Mouse (Mus musculus): ENCODE results near the gene Car2.

The Car2 gene

GRCm38 (mm10) chr3:14944706-14945105, 58.6 kb downstream of the Car2 start:
- DNase-seq (ENCODE audit: low read depth in 1 of 2, low spot score in 2 of 2) = no peak

- DNase-seq (ENCODE audit: low read depth in 1 of 2, low spot score in 2 of 2) = no peak
These were observed 59.6 kb downstream of the Car2 start for GRCm38 (mm10) chr3:14945627-14946026.

GRCm38 (mm10) chr3:14948067-14948800, 62.2 kb downstream of the Car2 start:
- DNase-seq (ENCODE audit: low read depth in 1 of 2, low spot score in 2 of 2) = no peak

GRCm38 (mm10) chr3:14950031-14950430, 64.0 kb downstream of the Car2 start:
- DNase-seq (ENCODE audit: low read depth in 1 of 2, low spot score in 2 of 2) = no peak

Data from monocyte, adult 2 months (primary cell).